Mouse (Mus musculus): ENCODE measurements at regions not wholly inside any gene's neighbourhood (a gene's known extent, or its start where the extent isn't known, plus 50 kb on each side); places are given as distances from the start of the nearest gene placed in this dataset.

DNA sequence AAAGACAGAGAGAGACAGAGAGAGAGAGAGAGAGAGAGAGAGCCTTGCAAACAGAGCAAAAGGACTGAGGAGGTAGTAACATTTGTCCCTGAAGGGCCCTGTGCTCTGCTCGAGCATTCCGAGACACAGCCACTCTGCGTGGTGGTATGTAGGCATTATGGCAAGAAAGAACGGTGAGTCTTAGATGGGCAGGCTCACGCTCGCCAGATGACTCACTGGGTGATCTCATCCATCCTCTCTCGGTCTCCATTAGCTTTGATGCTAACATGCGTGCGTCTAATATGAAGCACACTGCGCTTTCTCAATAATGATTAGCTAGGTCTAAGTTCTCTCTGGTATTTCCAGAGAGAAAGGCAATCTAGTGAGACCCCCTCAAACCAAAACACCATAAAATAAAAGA lies 65.1 kb upstream of the Stac start:
- 88% methylated on average over 10 of the region's 10 CpGs for WGBS
- H3K4me1 ChIP-seq (replicated peaks; ENCODE audit: control insufficient read depth, insufficient read depth, low read length): no peaks in the 10 kb centered on the region
- TF ChIP-seq POLR2A (IDR thresholded peaks at IDR 0.05; ENCODE audit: control insufficient read depth, extremely low read depth, insufficient read depth, low read length, poor library complexity) (no peak), CTCF (IDR thresholded peaks at IDR 0.05; ENCODE audit: borderline replicate concordance, control insufficient read depth, extremely low read depth, insufficient read depth, low read length, poor library complexity) (no peak)
- H3K27me3 ChIP-seq (ENCODE audit: control insufficient read depth, insufficient read depth, low read length): no peaks in the 10 kb centered on the region
- no peak for DNase-seq
- no peak overlapping the region for H3K4me3 ChIP-seq (ENCODE audit: control insufficient read depth, insufficient read depth, low read length)
- H3K36me3 ChIP-seq (ENCODE audit: control insufficient read depth, insufficient read depth, low read length): no peaks in the 10 kb centered on the region
- H3K27ac ChIP-seq (ENCODE audit: control insufficient read depth, insufficient read depth, low read length): no peak overlapping the region

DNA sequence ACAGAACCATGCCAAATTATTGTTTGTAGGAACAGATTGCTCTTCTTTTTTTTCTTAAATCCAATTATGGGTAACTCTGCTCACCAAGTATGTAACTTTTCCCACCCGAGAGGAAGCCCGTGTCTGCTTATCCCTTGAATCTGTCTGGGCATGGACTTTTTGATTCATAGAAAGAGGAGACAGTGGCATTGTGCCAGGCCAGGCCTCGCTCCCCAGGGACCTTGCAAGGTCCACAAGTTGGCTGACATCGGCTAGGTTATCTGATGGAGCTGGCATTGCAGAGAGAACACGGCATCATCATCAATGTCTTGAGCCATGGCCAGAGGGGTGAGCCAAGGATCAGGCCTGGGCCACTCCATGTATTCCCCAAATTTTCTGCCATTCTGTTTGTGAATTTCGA lies 56.0 kb upstream of the Stac start:
- WGBS: 85% methylated on average over 6 of the region's 6 CpGs
- Histone ChIP-seq H3K4me1 (replicated peaks; ENCODE audit: control insufficient read depth, insufficient read depth, low read length) (no peaks in the 10 kb centered on the region), H3K27ac (ENCODE audit: control insufficient read depth, insufficient read depth, low read length) (no peak overlapping the region), H3K4me3 (ENCODE audit: control insufficient read depth, insufficient read depth, low read length) (no peak overlapping the region), H3K27me3 (ENCODE audit: control insufficient read depth, insufficient read depth, low read length) (no peaks in the 10 kb centered on the region), H3K36me3 (ENCODE audit: control insufficient read depth, insufficient read depth, low read length) (no peaks in the 10 kb centered on the region)
- TF ChIP-seq CTCF (IDR thresholded peaks at IDR 0.05; ENCODE audit: borderline replicate concordance, control insufficient read depth, extremely low read depth, insufficient read depth, low read length, poor library complexity) (no peak), POLR2A (IDR thresholded peaks at IDR 0.05; ENCODE audit: control insufficient read depth, extremely low read depth, insufficient read depth, low read length, poor library complexity) (no peak)
- no peak for DNase-seq

DNA sequence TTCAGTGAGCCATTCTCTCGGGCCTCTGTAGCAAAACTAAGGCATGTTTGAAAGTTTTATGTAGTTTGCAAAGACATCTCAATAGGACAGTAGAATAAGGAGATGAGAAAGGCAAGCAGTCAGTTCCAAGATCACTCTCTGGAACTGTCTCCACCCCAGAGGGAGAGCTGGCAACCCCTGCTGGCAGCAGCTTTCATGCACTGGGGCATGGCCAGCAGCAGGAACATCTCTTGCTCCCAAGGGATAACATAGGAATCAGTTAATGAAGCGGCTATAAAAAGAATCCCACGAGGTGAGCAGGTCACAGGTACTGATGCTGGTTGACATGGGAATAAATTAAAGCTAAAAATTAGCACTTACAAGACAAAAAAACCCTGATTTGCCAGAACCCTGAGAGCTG lies 55.1 kb upstream of the Stac start:
- TF ChIP-seq POLR2A (IDR thresholded peaks at IDR 0.05; ENCODE audit: control insufficient read depth, extremely low read depth, insufficient read depth, low read length, poor library complexity) (no peak), CTCF (IDR thresholded peaks at IDR 0.05; ENCODE audit: borderline replicate concordance, control insufficient read depth, extremely low read depth, insufficient read depth, low read length, poor library complexity) (no peak)
- DNase-seq: no peak
- WGBS: 57% methylated on average over 3 of the region's 3 CpGs

More for the DNA sequence above, 55.1 kb upstream of the Stac start:
- Histone ChIP-seq H3K27me3 (ENCODE audit: control insufficient read depth, insufficient read depth, low read length) (no peaks in the 10 kb centered on the region), H3K4me1 (replicated peaks; ENCODE audit: control insufficient read depth, insufficient read depth, low read length) (no peaks in the 10 kb centered on the region), H3K4me3 (ENCODE audit: control insufficient read depth, insufficient read depth, low read length) (no peak overlapping the region), H3K27ac (ENCODE audit: control insufficient read depth, insufficient read depth, low read length) (no peak overlapping the region), H3K36me3 (ENCODE audit: control insufficient read depth, insufficient read depth, low read length) (no peaks in the 10 kb centered on the region)

Measured in thymus, adult 2 months (tissue).